In genomic region chr7:101378285-101378684, GRCm38 (mm10) we compare ENCODE assay signal across 10 mouse cellular contexts. TPM values are rescaled to one million over a fixed set of nuclear protein-coding genes. Genes with fewer than 3 reads are reported as not detected.
A peak's percentile ranks its signal among the peaks of the same experiment; 100 is the strongest.
DNase-seq lines count a peak whose midpoint lies in the region; ATAC-seq and TF ChIP-seq lines count a peak whose summit lies in the region.
"Had no signal": no experiment of that assay in that cellular context is flagged by ENCODE, and none has a peak within 500 bp of the region (broad histone marks: within the 10 kb centered on the region; RNA-seq: fewer than 3 reads in every experiment).

No protein-coding gene starts in this region.

- peaks cover 13% of the 10 kb centered on the region; the same call in 1 of the 2 replicates for H3K4me1 ChIP-seq in kidney, embryonic 14.5 days (ENCODE audit: control insufficient read depth, insufficient read depth, low read length)
- H3K4me1 ChIP-seq in embryonic facial prominence, embryonic 10.5 days = peaks cover 40% of the 10 kb centered on the region
- H3K4me1 ChIP-seq in heart, postnatal 0 days (ENCODE audit: control insufficient read depth, insufficient read depth) = peaks cover 22% of the 10 kb centered on the region
- no peaks in the 10 kb centered on the region for H3K4me1 ChIP-seq in midbrain, embryonic 11.5 days (ENCODE audit: control insufficient read depth, insufficient read depth, low read length)

- H3K36me3 ChIP-seq in kidney, embryonic 14.5 days (ENCODE audit: control insufficient read depth, insufficient read depth, low read length) = no peaks in the 10 kb centered on the region
- no peaks in the 10 kb centered on the region for H3K36me3 ChIP-seq in embryonic facial prominence, embryonic 10.5 days (replicated peaks)
- H3K36me3 ChIP-seq in heart, postnatal 0 days (replicated peaks; ENCODE audit: control insufficient read depth, insufficient read depth, low read length) = no peaks in the 10 kb centered on the region
- H3K36me3 ChIP-seq in midbrain, embryonic 11.5 days (ENCODE audit: control insufficient read depth, insufficient read depth, low read length) = no peaks in the 10 kb centered on the region

- peak overlapping the region; percentile 52; the same call in 1 of the 2 replicates for H3K9ac ChIP-seq in kidney, embryonic 14.5 days (ENCODE audit: low read depth, low read length)
- peak overlapping the region; percentile 56 for H3K9ac ChIP-seq in heart, postnatal 0 days (replicated peaks; ENCODE audit: low read depth, low read length)
- H3K9ac ChIP-seq in midbrain, embryonic 11.5 days (ENCODE audit: low read length) = no peak overlapping the region

- peak overlapping the region; percentile 76 for H3K27ac ChIP-seq in kidney, embryonic 14.5 days (ENCODE audit: low read depth, low read length)
- H3K27ac ChIP-seq in embryonic facial prominence, embryonic 10.5 days (replicated peaks) = peak overlapping the region; percentile 78
- H3K27ac ChIP-seq in heart, postnatal 0 days (ENCODE audit: low read depth) = peak overlapping the region; percentile 78
- no peak overlapping the region for H3K27ac ChIP-seq in midbrain, embryonic 11.5 days (ENCODE audit: low read depth, low read length)

- no peak for TF ChIP-seq EP300 in heart, postnatal 0 days (IDR thresholded peaks at IDR 0.05; ENCODE audit: low read depth)

- peak; percentile 41 for ATAC-seq in kidney, embryonic 14.5 days (ENCODE audit: low FRiP score, low TSS enrichment)
- peak; percentile 5; the same call in 1 of the 2 replicates for ATAC-seq in heart, postnatal 0 days (ENCODE audit: insufficient read depth, low read depth)
- ATAC-seq in midbrain, embryonic 11.5 days (ENCODE audit: low FRiP score) = no peak

- peak overlapping the region; percentile 15; the same call in 1 of the 2 replicates for H3K4me3 ChIP-seq in kidney, embryonic 14.5 days (ENCODE audit: low read length)
- H3K4me3 ChIP-seq in embryonic facial prominence, embryonic 10.5 days = 0 out of 2 replicates have a peak overlapping the region, but pooled peaks have one; percentile 37
- peak overlapping the region; percentile 40 for H3K4me3 ChIP-seq in heart, postnatal 0 days (ENCODE audit: low read depth, low read length)
- H3K4me3 ChIP-seq in midbrain, embryonic 11.5 days (ENCODE audit: low read depth, low read length) = no peak overlapping the region

- no peaks in the 10 kb centered on the region for H3K9me3 ChIP-seq in kidney, embryonic 14.5 days (ENCODE audit: control insufficient read depth, low read length)
- no peaks in the 10 kb centered on the region for H3K9me3 ChIP-seq in embryonic facial prominence, embryonic 10.5 days
- no peaks in the 10 kb centered on the region for H3K9me3 ChIP-seq in heart, postnatal 0 days (replicated peaks; ENCODE audit: control insufficient read depth, low read length)
- H3K9me3 ChIP-seq in midbrain, embryonic 11.5 days (ENCODE audit: control insufficient read depth, low read length) = no peaks in the 10 kb centered on the region

- H3K4me2 ChIP-seq in kidney, embryonic 14.5 days (replicated peaks; ENCODE audit: low read depth, low read length) = peak overlapping the region; percentile 36
- peak overlapping the region; percentile 66 for H3K4me2 ChIP-seq in heart, postnatal 0 days (ENCODE audit: low read depth, low read length)
- no peak overlapping the region for H3K4me2 ChIP-seq in midbrain, embryonic 11.5 days

- H3K27me3 ChIP-seq in kidney, embryonic 14.5 days (ENCODE audit: control insufficient read depth, insufficient read depth, low read length) = no peaks in the 10 kb centered on the region
- H3K27me3 ChIP-seq in embryonic facial prominence, embryonic 10.5 days (replicated peaks; ENCODE audit: low read depth, poor library complexity, severe bottlenecking) = no peaks in the 10 kb centered on the region
- H3K27me3 ChIP-seq in heart, postnatal 0 days (ENCODE audit: control insufficient read depth, insufficient read depth, low read length) = no peaks in the 10 kb centered on the region
- H3K27me3 ChIP-seq in midbrain, embryonic 11.5 days (ENCODE audit: control insufficient read depth, insufficient read depth, low read length) = no peaks in the 10 kb centered on the region

- 44% methylated on average over 3 of the region's 3 CpGs for WGBS in kidney, embryonic 14.5 days
- WGBS in embryonic facial prominence, embryonic 10.5 days = 56% methylated on average over 3 of the region's 3 CpGs
- 56% methylated on average over 3 of the region's 3 CpGs for WGBS in heart, postnatal 0 days
- 72% methylated on average over 3 of the region's 3 CpGs for WGBS in midbrain, embryonic 11.5 days

- no peak for TF ChIP-seq CTCF in heart, postnatal 0 days (IDR thresholded peaks at IDR 0.05; ENCODE audit: low read depth)

- DNase-seq in kidney, postnatal 14 days = no peak
- DNase-seq in embryonic facial prominence, embryonic 10.5 days (ENCODE audit: low spot score) = no peak
- DNase-seq in heart, postnatal 0 days (ENCODE audit: low spot score) = no peak
- peak; percentile 79 for DNase-seq in midbrain, embryonic 11.5 days (ENCODE audit: low spot score, missing footprints)
- DNase-seq in Muller cell, postnatal 12 days (ENCODE audit: inconsistent ontology term) = no peak
- DNase-seq in adrenal gland, postnatal 14 days = no peak
- DNase-seq in urinary bladder, adult 2 months (ENCODE audit: low spot score) = no peak

RNA-seq across cellular contexts. Expression of gene Arap1, which starts 30.4 kb away (rescaled TPM):
- polyA plus RNA-seq in kidney, embryonic 14.5 days (2014; fragmentation: Nextera tagmentation; extraction: Ambion mirVana) = 70.9 and 92.5 TPM in 2 replicates
- polyA plus RNA-seq in embryonic facial prominence, embryonic 10.5 days (2016; fragmentation: Nextera tagmentation; extraction: Ambion mirVana) = 15.4 and 17.4 TPM in 2 replicates
- total RNA-seq in heart, postnatal 0 days (2014; rRNA removed; ENCODE audit: low replicate concordance) = 36.2 and 101 TPM in 2 replicates
- polyA plus RNA-seq in heart, postnatal 0 days (2015; fragmentation: Nextera tagmentation; extraction: Ambion mirVana) = 18.6 and 19.8 TPM in 2 replicates
- polyA plus RNA-seq in midbrain, embryonic 11.5 days (2014; fragmentation: Nextera tagmentation; extraction: Ambion mirVana) = 10.8 and 11.2 TPM in 2 replicates
- total RNA-seq in adrenal gland, postnatal 14 days (2021) = 39.7 and 55.7 TPM in 2 replicates
- 110 and 127 TPM in 2 replicates for polyA plus RNA-seq in urinary bladder, adult 2 months (2012; rRNA removed)

RNA-seq across cellular contexts. Expression of gene Gm45837, which starts 32.4 kb away (rescaled TPM):
- 10.2 and 13.2 TPM in 2 replicates for polyA plus RNA-seq in kidney, embryonic 14.5 days (2014; fragmentation: Nextera tagmentation; extraction: Ambion mirVana)
- not detected in 2 replicates for polyA plus RNA-seq in embryonic facial prominence, embryonic 10.5 days (2016; fragmentation: Nextera tagmentation; extraction: Ambion mirVana)
- 33.8 TPM in 1 of 2 replicates, not detected in the other for total RNA-seq in heart, postnatal 0 days (2014; rRNA removed; ENCODE audit: low replicate concordance)
- 2.4 TPM in 1 of 2 replicates, not detected in the other for polyA plus RNA-seq in heart, postnatal 0 days (2015; fragmentation: Nextera tagmentation; extraction: Ambion mirVana)
- polyA plus RNA-seq in midbrain, embryonic 11.5 days (2014; fragmentation: Nextera tagmentation; extraction: Ambion mirVana) = not detected in 2 replicates
- not detected in 2 replicates for total RNA-seq in adrenal gland, postnatal 14 days (2021)
- 1.5 TPM in 1 of 2 replicates, not detected in the other for polyA plus RNA-seq in urinary bladder, adult 2 months (2012; rRNA removed)
- total RNA-seq: ES-E14 had no signal
- polyA plus RNA-seq: large intestine, adult 2 months had no signal

RNA-seq across cellular contexts. Expression of gene Pde2a, which starts 43.2 kb away (rescaled TPM):
- 11.0 and 16.4 TPM in 2 replicates for polyA plus RNA-seq in kidney, embryonic 14.5 days (2014; fragmentation: Nextera tagmentation; extraction: Ambion mirVana)
- 21.7 and 22.5 TPM in 2 replicates for polyA plus RNA-seq in embryonic facial prominence, embryonic 10.5 days (2016; fragmentation: Nextera tagmentation; extraction: Ambion mirVana)
- total RNA-seq in heart, postnatal 0 days (2014; rRNA removed; ENCODE audit: low replicate concordance) = 4.7 and 35.2 TPM in 2 replicates
- 19.3 and 22.1 TPM in 2 replicates for polyA plus RNA-seq in heart, postnatal 0 days (2015; fragmentation: Nextera tagmentation; extraction: Ambion mirVana)
- polyA plus RNA-seq in midbrain, embryonic 11.5 days (2014; fragmentation: Nextera tagmentation; extraction: Ambion mirVana) = 11.1 and 13.0 TPM in 2 replicates
- total RNA-seq in adrenal gland, postnatal 14 days (2021) = 132 and 141 TPM in 2 replicates
- 30.4 and 53.1 TPM in 2 replicates for polyA plus RNA-seq in urinary bladder, adult 2 months (2012; rRNA removed)
